Mouse (Mus musculus) heart, embryonic 13.5 days (tissue): Measurements from ENCODE around the gene Zfp275. TPM values are rescaled to one million over a fixed set of nuclear protein-coding genes. Genes with fewer than 3 reads are reported as not detected.
"Not testable (repeated sequence)": the region's sequence is repeated elsewhere in the genome, so short reads cannot be mapped to it uniquely, and the experiment has no call there.

Source experiments
- ATAC-seq: fragments of 200-750 bp; cut with Nextera tagmentation; 2 replicates; pipeline ENCODE4 v1.8.0; 2017; ENCODE audit warnings: moderate TSS enrichment; ENCODE audit not compliant: insufficient number of reproducible peaks, low FRiP score, low TSS enrichment; ENCODE audit errors: extremely low read depth
- H3K27ac ChIP-seq: fragments of 300-500 bp; sonication (generic); replicated peaks from 2 replicates; pipeline ENCODE4 v1.5.1; 2015; ENCODE audit warnings: moderate library complexity, mild to moderate bottlenecking, inconsistent platforms
- H3K27me3 ChIP-seq: fragments of 300-500 bp; sonication (generic); replicated peaks from 2 replicates; pipeline ENCODE4 v1.6.1; 2015; ENCODE audit warnings: mild to moderate bottlenecking, inconsistent platforms
- H3K36me3 ChIP-seq: fragments of 300-500 bp; sonication (generic); 2 replicates; pipeline ENCODE4 v1.6.1; 2015; ENCODE audit warnings: mild to moderate bottlenecking, inconsistent platforms
- H3K4me1 ChIP-seq: fragments of 300-500 bp; sonication (generic); 2 replicates; pipeline ENCODE4 v1.6.1; 2015; ENCODE audit warnings: inconsistent platforms
- H3K4me2 ChIP-seq: fragments of 300-500 bp; sonication (generic); 2 replicates; pipeline ENCODE4 v1.6.1; 2015; ENCODE audit warnings: inconsistent platforms, mild to moderate bottlenecking, moderate library complexity
- H3K4me3 ChIP-seq: fragments of 300-500 bp; sonication (generic); 2 replicates; pipeline ENCODE4 v1.5.1; 2015; ENCODE audit warnings: moderate library complexity, mild to moderate bottlenecking, inconsistent platforms
- H3K9ac ChIP-seq: fragments of 300-500 bp; sonication (generic); 2 replicates; pipeline ENCODE4 v1.6.1; 2015; ENCODE audit warnings: inconsistent platforms, mild to moderate bottlenecking, moderate library complexity
- H3K9me3 ChIP-seq: fragments of 300-500 bp; sonication (generic); 2 replicates; pipeline ENCODE4 v1.6.1; 2016; ENCODE audit warnings: inconsistent platforms
- WGBS: fragments of 180-500 bp; shearing (Covaris S2); methylation state at CpG from one replicate; pipeline ENCODE4 v1.1.7; 2015; ENCODE audit warnings: mixed read lengths; 5-methylcytosine and 5-hydroxymethylcytosine counted together
- polyA plus RNA-seq: library from polyadenylated mRNA; unstranded; fragments of >200 nt; fragmentation: Nextera tagmentation; extraction: Ambion mirVana; gene quantifications from 2 replicates; pipeline ENCODE4 v1.2.1, GENCODE M21; 2015

Zfp275 gene
- polyA plus RNA-seq, result 8.0 and 8.7 TPM in 2 replicates

- Histone ChIP-seq H3K27ac (peak within 1 kb of the TSS; percentile 80), H3K4me3 (peak within 1 kb of the TSS; percentile 72), H3K36me3 (no peaks in the 10 kb centered on the region), H3K4me1 (peaks cover 14% of the 10 kb centered on the region), H3K27me3 (0 out of 2 replicates have a peak, but pooled peaks cover 3% of the 10 kb centered on the region), H3K4me2 (peak within 1 kb of the TSS; percentile 70), H3K9me3 (no peaks in the 10 kb centered on the region), H3K9ac (peak within 1 kb of the TSS; percentile 90)
- WGBS, result 9% methylated on average over 37 of the region's 37 CpGs
- ATAC-seq, result peak; percentile 76
These were observed at the start of gene Zfp275 for GRCm38 (mm10) chrX:73342483-73342895. Gene Zfp275, plus strand, starts transcription at chrX:73342621.

GRCm38 (mm10) chrX:73292876-73293275 lies 49.5 kb upstream of the Zfp275 start, which contains the start of the genes Xlr5a and Xlr5c:
Gene Xlr5a, minus strand, starts transcription at chrX:73292976.
Gene Xlr5c, minus strand, starts transcription at chrX:73292976.
- ATAC-seq, H3K36me3 ChIP-seq, H3K9me3 ChIP-seq, H3K27me3 ChIP-seq, H3K27ac ChIP-seq, H3K9ac ChIP-seq, H3K4me3 ChIP-seq, H3K4me2 ChIP-seq, H3K4me1 ChIP-seq: not testable (repeated sequence)
- 81% methylated on average over 16 of the region's 17 CpGs for WGBS

GRCm38 (mm10) chrX:73295745-73296144 lies 46.7 kb upstream of the Zfp275 start:
- H3K9ac ChIP-seq, H3K36me3 ChIP-seq, H3K9me3 ChIP-seq, H3K27ac ChIP-seq, H3K4me2 ChIP-seq, H3K4me3 ChIP-seq, ATAC-seq, H3K27me3 ChIP-seq, H3K4me1 ChIP-seq: not testable (repeated sequence)
- WGBS, result 63% methylated on average over 9 of the region's 10 CpGs

DNA sequence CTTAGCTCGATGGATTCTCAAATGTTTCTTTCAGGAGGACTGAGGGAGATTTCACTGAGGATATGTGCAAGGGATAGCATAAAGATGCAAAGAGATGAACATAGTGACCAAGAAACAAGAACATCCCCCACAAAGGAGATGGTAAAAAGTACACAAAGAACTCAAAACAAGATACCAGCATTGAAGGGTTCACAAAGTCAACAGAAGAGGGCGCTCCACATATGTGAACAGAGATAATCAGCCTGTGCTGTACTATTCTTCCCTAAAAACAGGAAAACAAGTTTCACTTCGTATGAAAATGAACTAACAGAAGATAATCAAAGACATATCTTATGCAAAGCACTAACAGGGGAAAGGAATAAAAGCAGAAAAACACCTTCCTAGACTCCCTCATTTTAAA lies 29.9 kb upstream of the Zfp275 start:
- H3K9ac ChIP-seq, result no peak overlapping the region
- no peaks in the 10 kb centered on the region for H3K9me3 ChIP-seq
- no peaks in the 10 kb centered on the region for H3K36me3 ChIP-seq
- no peak for ATAC-seq
- H3K4me2 ChIP-seq, result no peak overlapping the region
- H3K27me3 ChIP-seq, result peaks cover 30% of the 10 kb centered on the region
- H3K4me3 ChIP-seq, result no peak overlapping the region
- no peaks in the 10 kb centered on the region for H3K4me1 ChIP-seq
- H3K27ac ChIP-seq, result no peak overlapping the region
- WGBS, result 18% methylated on average over 3 of the region's 3 CpGs

- Histone ChIP-seq H3K4me1 (no peaks in the 10 kb centered on the region), H3K4me3 (no peak overlapping the region), H3K4me2 (no peak overlapping the region), H3K27ac (no peak overlapping the region), H3K27me3 (peaks cover 14% of the 10 kb centered on the region), H3K9me3 (no peaks in the 10 kb centered on the region), H3K9ac (no peak overlapping the region), H3K36me3 (no peaks in the 10 kb centered on the region)
- no peak for ATAC-seq
- WGBS, result 50% methylated on average over 3 of the region's 3 CpGs
These were observed 21.4 kb upstream of the Zfp275 start for GRCm38 (mm10) chrX:73321029-73321428.

DNA sequence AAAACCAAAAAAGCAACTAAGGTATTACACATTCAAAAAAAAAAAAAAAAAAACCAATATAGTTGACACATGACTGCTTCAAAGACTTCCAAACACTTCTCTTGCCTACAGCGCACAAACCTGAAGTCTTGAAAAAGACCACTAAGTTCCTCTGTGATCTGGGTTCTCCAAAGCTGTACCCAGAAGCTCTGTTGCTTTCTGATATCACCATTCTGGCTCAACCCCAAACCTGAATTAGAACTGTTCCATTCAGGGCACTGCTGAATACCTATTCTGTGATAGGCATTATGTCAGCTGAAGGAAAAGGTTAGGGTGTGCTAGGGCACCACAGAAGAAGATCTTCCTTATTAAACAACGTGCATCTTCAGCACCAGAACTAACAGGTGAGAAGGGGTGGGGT lies 15.2 kb upstream of the Zfp275 start:
- Histone ChIP-seq H3K27me3 (peaks cover 25% of the 10 kb centered on the region), H3K4me3 (no peak overlapping the region), H3K9me3 (no peaks in the 10 kb centered on the region), H3K36me3 (no peaks in the 10 kb centered on the region), H3K4me2 (no peak overlapping the region), H3K9ac (no peak overlapping the region), H3K27ac (no peak overlapping the region), H3K4me1 (no peaks in the 10 kb centered on the region)
- 69% methylated on average over 2 of the region's 2 CpGs for WGBS
- ATAC-seq, result no peak

- Histone ChIP-seq H3K27ac (no peak overlapping the region), H3K27me3 (peaks cover 15% of the 10 kb centered on the region; the same call in 1 of the 2 replicates), H3K9me3 (no peaks in the 10 kb centered on the region), H3K9ac (no peak overlapping the region), H3K4me3 (no peak overlapping the region), H3K4me1 (no peaks in the 10 kb centered on the region), H3K4me2 (no peak overlapping the region), H3K36me3 (no peaks in the 10 kb centered on the region)
- ATAC-seq, result no peak
These were observed 8.9 kb upstream of the Zfp275 start for GRCm38 (mm10) chrX:73333548-73333947.

DNA sequence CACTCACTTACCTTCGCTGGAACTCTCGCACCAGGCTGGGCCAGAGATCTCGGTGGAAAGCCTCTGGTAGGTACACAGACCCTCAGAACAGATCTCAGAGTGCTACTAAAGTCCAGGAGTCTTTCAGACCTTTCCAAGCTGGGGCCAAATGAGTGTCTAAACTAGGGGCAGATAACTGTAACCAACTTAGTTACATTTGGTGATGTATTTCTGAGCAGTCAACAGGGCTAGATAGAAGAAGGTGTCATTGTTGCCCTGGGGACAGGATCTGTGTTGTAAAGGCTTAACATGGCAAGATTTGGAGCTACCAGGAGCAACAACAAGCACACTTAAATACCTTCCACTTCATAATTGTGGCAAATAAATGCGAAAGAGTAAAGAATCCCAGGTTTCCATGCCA lies 5.7 kb upstream of the Zfp275 start, which contains the start of gene Gm45015:
TSS of gene Gm45015 (minus strand) at position 101 of the 400 bp plus-strand sequence.
- Histone ChIP-seq H3K4me3 (no peak within 1 kb of the TSS), H3K27ac (no peak within 1 kb of the TSS), H3K4me2 (no peak within 1 kb of the TSS), H3K27me3 (peaks cover 11% of the 10 kb centered on the region; the same call in 1 of the 2 replicates), H3K9ac (no peak within 1 kb of the TSS), H3K4me1 (no peaks in the 10 kb centered on the region), H3K36me3 (no peaks in the 10 kb centered on the region), H3K9me3 (no peaks in the 10 kb centered on the region)
- 70% methylated on average over 4 of the region's 4 CpGs for WGBS
- ATAC-seq, result no peak

DNA sequence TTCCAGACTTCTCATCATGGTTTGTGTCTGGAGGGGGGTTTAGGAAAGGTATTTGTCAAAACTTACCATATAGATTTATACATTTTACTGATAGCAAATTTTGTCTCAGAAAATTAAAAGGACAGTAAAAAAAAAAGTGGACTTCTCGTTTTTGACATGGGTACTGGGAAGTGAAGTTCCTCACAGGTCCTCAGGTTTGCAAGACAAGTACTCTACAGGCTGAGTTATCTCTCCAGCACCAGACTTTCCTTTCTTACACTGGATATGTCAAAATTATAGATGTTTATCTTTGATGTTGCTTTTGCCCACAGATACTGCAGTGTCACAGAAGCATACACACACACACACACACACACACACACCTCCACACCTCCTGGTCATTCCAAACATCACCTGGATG lies 948 bp upstream of the Zfp275 start:
- H3K36me3 ChIP-seq, result no peaks in the 10 kb centered on the region
- no peaks in the 10 kb centered on the region for H3K9me3 ChIP-seq
- peaks cover 3% of the 10 kb centered on the region; the same call in 1 of the 2 replicates for H3K27me3 ChIP-seq
- no peak overlapping the region for H3K9ac ChIP-seq
- no peak overlapping the region for H3K4me3 ChIP-seq
- H3K27ac ChIP-seq, result no peak overlapping the region
- 40% methylated on average over 1 of the region's 1 CpGs for WGBS
- no peak for ATAC-seq
- H3K4me1 ChIP-seq, result peaks cover 14% of the 10 kb centered on the region
- H3K4me2 ChIP-seq, result no peak overlapping the region

- WGBS, result 23% methylated on average over 3 of the region's 3 CpGs
- H3K4me2 ChIP-seq, result peak overlapping the region; percentile 70
- H3K9me3 ChIP-seq, result no peaks in the 10 kb centered on the region
- H3K4me3 ChIP-seq, result peak overlapping the region; percentile 72
- ATAC-seq, result no peak
- no peak overlapping the region for H3K27ac ChIP-seq
- H3K4me1 ChIP-seq, result peaks cover 14% of the 10 kb centered on the region
- no peak overlapping the region for H3K9ac ChIP-seq
- H3K36me3 ChIP-seq, result no peaks in the 10 kb centered on the region
- H3K27me3 ChIP-seq, result 0 out of 2 replicates have a peak, but pooled peaks cover 3% of the 10 kb centered on the region
These were observed 353 bp upstream of the Zfp275 start for GRCm38 (mm10) chrX:73342068-73342467.

DNA sequence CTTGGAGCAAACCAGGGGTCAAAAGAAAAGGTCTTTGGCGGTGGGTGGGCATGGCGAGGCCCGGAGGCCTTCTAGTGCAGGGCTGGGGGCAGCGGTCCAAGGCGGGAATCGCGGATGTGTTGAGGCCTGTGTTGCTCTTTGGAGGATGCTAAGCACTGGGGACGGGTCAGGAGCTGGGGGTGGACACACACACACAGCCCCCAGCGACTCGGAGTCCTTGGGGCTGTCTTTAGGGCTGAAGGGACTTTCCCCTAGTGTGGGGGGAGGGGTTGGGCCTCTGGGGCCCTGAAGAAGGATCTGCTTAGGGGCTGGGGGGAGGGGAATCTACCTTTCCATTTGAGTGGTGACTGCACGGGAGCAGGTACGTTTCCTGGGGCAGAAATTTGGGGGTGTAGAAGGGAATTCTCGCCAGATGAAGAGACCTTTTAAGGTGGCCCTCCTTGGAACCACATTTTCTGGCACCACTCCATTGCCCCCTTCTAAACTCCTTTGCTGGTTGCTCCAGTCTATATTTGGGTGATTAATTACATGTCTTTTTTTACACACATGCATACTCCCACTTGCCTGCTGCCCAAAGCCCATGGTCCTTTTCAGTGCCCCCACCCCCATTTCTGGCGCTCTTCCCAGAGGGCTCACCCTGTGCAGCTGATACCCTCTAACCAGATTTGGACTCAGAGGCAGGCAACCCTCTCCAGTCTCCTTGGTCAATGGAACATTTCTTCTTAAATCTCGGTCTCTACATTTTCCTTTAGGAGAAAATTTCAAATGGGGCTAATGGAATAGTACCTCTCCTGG lies 717 bp downstream of the Zfp275 start:
- 24% methylated on average over 15 of the region's 15 CpGs for WGBS
- peak overlapping the region; percentile 70 for H3K4me2 ChIP-seq
- peaks cover 14% of the 10 kb centered on the region for H3K4me1 ChIP-seq
- H3K27me3 ChIP-seq, result 0 out of 2 replicates have a peak, but pooled peaks cover 3% of the 10 kb centered on the region
- no peaks in the 10 kb centered on the region for H3K9me3 ChIP-seq
- peak overlapping the region; percentile 80 for H3K27ac ChIP-seq
- H3K36me3 ChIP-seq, result no peaks in the 10 kb centered on the region
- no peak for ATAC-seq
- H3K9ac ChIP-seq, result peak overlapping the region; percentile 90
- H3K4me3 ChIP-seq, result peak overlapping the region; percentile 72

DNA sequence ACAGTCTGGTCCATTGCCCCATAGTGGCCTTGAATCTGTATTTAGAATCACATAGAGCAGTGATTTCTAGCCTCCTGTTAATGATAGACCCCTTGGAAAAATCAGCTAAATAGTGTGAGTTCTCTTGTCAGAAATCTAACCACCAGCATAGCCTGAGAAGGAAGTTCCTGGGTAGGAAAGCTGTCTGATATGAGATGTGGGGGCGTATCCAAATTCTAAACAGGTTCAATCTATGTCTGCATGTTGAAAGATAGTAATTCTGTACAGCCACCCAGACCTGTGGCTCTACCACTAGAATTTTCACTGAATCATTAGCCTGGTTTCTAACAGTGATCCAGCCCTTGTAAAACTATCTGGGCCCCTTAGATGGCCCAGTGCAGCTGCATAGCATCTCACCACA lies 1.4 kb downstream of the Zfp275 start:
- Histone ChIP-seq H3K4me1 (peaks cover 14% of the 10 kb centered on the region), H3K4me3 (peak overlapping the region; percentile 72), H3K4me2 (peak overlapping the region; percentile 70), H3K9me3 (no peaks in the 10 kb centered on the region), H3K9ac (no peak overlapping the region), H3K27ac (no peak overlapping the region), H3K27me3 (0 out of 2 replicates have a peak, but pooled peaks cover 3% of the 10 kb centered on the region), H3K36me3 (no peaks in the 10 kb centered on the region)
- 55% methylated on average over 1 of the region's 1 CpGs for WGBS
- ATAC-seq, result no peak
